Mouse (Mus musculus): ENCODE results near the gene Yipf4. TPM values are rescaled to one million over a fixed set of nuclear protein-coding genes. Genes with fewer than 3 reads are reported as not detected.
A peak's percentile ranks its signal among the peaks of the same experiment; 100 is the strongest.

Gene Yipf4
- polyA plus RNA-seq, 1 experiment from 2014 or later = 46.4 TPM

DNA sequence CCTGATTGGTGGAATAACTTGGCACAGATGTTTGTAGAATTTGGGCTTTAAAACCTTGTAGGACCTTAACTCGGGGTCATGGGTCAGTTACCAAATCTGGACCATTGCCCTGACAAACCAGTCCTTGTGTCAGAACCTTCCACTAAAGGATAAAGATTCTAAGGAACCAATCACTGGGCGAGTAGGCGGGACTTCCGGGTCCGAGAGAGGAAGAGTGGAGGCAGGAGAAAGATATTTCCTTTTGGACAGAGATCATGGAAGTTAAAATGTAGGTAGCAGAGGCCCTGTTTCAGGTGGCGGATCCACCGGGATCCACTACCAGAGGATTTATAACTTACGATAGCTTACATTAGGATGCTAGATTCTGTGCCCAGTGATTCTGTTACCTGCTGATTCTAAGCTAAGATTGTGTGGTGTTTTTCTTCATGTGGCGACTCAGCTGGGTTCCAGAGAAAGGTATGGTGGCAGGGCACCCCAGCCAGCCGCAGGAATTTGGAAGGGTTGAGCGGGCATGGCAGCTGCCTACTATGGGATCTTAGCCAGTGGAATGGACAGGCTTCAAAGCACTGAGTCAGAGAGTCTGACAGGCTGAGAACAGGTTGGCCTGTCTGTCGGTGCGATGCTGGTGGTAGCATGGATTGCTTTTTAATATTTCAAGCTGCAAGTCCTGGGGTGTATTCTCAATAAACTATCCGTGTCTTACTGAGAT, 8.8 kb upstream of the Yipf4 start:
- Histone ChIP-seq H3K36me3 (no peaks in the 10 kb centered on the region), H3K27me3 (no peaks in the 10 kb centered on the region), H3K9me3 (no peaks in the 10 kb centered on the region), H3K27ac (replicated peaks) (no peak overlapping the region), H3K4me2 (no peak overlapping the region), H3K4me3 (no peak overlapping the region), H3K4me1 (replicated peaks) (no peaks in the 10 kb centered on the region), H3K9ac (no peak overlapping the region)
- 88% methylated on average over 14 of the region's 14 CpGs for WGBS
- no peak for ATAC-seq (ENCODE audit: low FRiP score, low read depth)

- Histone ChIP-seq H3K27me3 (no peaks in the 10 kb centered on the region), H3K27ac (replicated peaks) (peak overlapping the region; percentile 84), H3K4me2 (peak overlapping the region; percentile 72), H3K9ac (peak overlapping the region; percentile 90), H3K4me3 (peak overlapping the region; percentile 99), H3K9me3 (no peaks in the 10 kb centered on the region), H3K4me1 (replicated peaks) (peaks cover 16% of the 10 kb centered on the region), H3K36me3 (peaks cover 25% of the 10 kb centered on the region)
- ATAC-seq (ENCODE audit: low FRiP score, low read depth) = no peak
- under 1% methylated on average over 12 of the region's 12 CpGs for WGBS
Observed at GRCm38 (mm10) chr17:74489901-74490220, 568 bp downstream of the Yipf4 start.

DNA sequence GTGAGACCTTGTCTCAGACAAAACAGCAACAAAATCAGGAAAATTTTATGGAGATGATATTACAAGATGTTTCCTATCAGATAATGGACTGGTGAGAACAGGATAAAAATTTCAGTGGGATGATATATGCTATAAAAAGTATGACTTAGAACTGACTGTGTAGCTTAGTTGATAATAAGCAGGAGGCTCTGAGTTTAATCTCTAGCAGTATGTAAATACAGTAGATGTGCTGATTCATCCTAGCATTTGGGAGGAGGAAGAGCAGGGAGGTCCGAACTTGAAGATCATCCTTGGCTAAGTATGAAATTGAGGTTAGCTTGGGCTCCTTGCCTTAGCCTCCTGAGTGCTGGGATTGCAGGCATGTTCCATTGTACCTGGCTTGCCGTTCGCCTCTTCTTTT, 2.3 kb downstream of the Yipf4 start:
- no peak for ATAC-seq (ENCODE audit: low FRiP score, low read depth)
- no peaks in the 10 kb centered on the region for H3K9me3 ChIP-seq
- H3K9ac ChIP-seq = no peak overlapping the region
- WGBS = 95% methylated on average over 3 of the region's 3 CpGs
- H3K27me3 ChIP-seq = no peaks in the 10 kb centered on the region
- peaks cover 36% of the 10 kb centered on the region for H3K36me3 ChIP-seq
- H3K27ac ChIP-seq (replicated peaks) = no peak overlapping the region
- H3K4me2 ChIP-seq = no peak overlapping the region
- peaks cover 16% of the 10 kb centered on the region for H3K4me1 ChIP-seq (replicated peaks)
- H3K4me3 ChIP-seq = no peak overlapping the region

DNA sequence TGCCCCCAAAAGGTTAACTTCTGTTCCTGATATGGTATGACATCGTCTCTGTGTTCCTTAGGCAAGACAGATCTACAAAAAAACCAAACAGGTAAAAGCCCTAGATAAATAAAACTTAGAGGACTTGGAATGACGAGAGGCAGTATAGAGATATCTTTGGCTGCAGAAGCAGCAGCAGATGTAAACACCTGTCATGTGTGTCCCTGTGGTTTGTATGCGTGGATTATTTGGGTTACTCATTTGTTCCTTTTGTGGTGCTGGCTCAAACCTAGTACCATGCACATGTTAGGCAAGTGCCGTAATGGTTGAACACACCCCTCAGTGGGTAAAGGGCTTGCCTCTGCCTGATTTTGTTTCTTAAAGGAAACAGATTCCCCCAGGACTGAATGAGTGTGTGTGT, 10.9 kb downstream of the Yipf4 start:
- 94% methylated on average over 4 of the region's 4 CpGs for WGBS
- Histone ChIP-seq H3K9me3 (no peaks in the 10 kb centered on the region), H3K4me3 (no peak overlapping the region), H3K4me1 (replicated peaks) (no peaks in the 10 kb centered on the region), H3K9ac (no peak overlapping the region), H3K27me3 (no peaks in the 10 kb centered on the region), H3K36me3 (peaks cover 41% of the 10 kb centered on the region), H3K4me2 (no peak overlapping the region), H3K27ac (replicated peaks) (no peak overlapping the region)
- no peak for ATAC-seq (ENCODE audit: low FRiP score, low read depth)

GRCm38 (mm10) chr17:74501085-74501484, 11.8 kb downstream of the Yipf4 start:
- Histone ChIP-seq H3K27me3 (no peaks in the 10 kb centered on the region), H3K4me2 (no peak overlapping the region), H3K27ac (replicated peaks) (no peak overlapping the region), H3K9ac (no peak overlapping the region), H3K9me3 (no peaks in the 10 kb centered on the region), H3K36me3 (peaks cover 34% of the 10 kb centered on the region), H3K4me3 (no peak overlapping the region), H3K4me1 (replicated peaks) (no peaks in the 10 kb centered on the region)
- ATAC-seq (ENCODE audit: low FRiP score, low read depth) = no peak

DNA sequence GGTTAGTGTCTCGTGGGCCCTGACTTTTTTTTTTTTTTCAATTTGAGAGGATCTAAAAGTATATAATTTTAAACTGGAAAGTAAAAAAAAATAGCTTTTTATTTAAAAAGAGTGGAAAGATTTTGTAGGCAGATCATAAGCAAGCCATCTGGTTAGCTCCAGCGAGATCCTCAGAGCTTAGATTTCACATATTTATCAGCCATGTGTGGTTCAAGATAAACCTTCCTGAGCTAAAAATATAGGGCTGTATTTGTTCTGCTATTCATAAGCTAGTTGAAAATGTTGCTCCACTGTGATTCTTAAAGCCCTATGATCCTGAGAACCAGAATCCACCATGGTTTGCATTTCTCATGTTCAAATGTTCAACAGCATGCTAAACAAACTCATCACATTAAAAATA, 18.6 kb downstream of the Yipf4 start:
- Histone ChIP-seq H3K4me1 (replicated peaks) (no peaks in the 10 kb centered on the region), H3K4me2 (no peak overlapping the region), H3K9ac (no peak overlapping the region), H3K36me3 (no peaks in the 10 kb centered on the region), H3K27ac (replicated peaks) (no peak overlapping the region), H3K4me3 (no peak overlapping the region), H3K27me3 (no peaks in the 10 kb centered on the region), H3K9me3 (no peaks in the 10 kb centered on the region)
- no peak for ATAC-seq (ENCODE audit: low FRiP score, low read depth)
- WGBS = 80% methylated on average over 2 of the region's 2 CpGs

DNA sequence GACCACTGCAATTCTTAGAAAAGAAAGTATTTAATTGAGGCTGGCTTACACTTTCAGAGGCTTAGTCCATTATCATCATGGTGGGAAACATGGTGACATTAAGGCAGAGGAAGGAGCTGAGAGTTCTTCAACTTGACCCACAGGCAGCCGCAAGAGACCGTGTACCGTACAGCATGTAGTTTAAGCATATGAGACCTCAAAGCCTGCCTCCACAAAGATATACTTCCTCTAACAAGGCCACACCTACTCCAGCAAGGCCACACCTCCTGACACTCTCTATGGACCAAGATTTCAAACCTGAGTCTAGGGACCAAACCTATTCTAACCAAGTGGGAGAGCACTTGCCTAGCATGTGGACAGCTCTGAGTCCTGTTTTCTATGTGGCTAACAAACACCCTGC, 19.3 kb downstream of the Yipf4 start:
- Histone ChIP-seq H3K27me3 (no peaks in the 10 kb centered on the region), H3K9me3 (no peaks in the 10 kb centered on the region), H3K4me3 (no peak overlapping the region), H3K27ac (replicated peaks) (no peak overlapping the region), H3K36me3 (no peaks in the 10 kb centered on the region), H3K4me1 (replicated peaks) (no peaks in the 10 kb centered on the region), H3K4me2 (no peak overlapping the region), H3K9ac (no peak overlapping the region)
- WGBS = 99% methylated on average over 3 of the region's 3 CpGs
- no peak for ATAC-seq (ENCODE audit: low FRiP score, low read depth)

GRCm38 (mm10) chr17:74512308-74512707, 23.0 kb downstream of the Yipf4 start:
- no peaks in the 10 kb centered on the region for H3K9me3 ChIP-seq
- no peaks in the 10 kb centered on the region for H3K36me3 ChIP-seq
- H3K4me2 ChIP-seq = no peak overlapping the region
- no peak overlapping the region for H3K27ac ChIP-seq (replicated peaks)
- no peak overlapping the region for H3K4me3 ChIP-seq
- no peak for ATAC-seq (ENCODE audit: low FRiP score, low read depth)
- H3K9ac ChIP-seq = no peak overlapping the region
- no peaks in the 10 kb centered on the region for H3K4me1 ChIP-seq (replicated peaks)
- H3K27me3 ChIP-seq = no peaks in the 10 kb centered on the region
- WGBS = 77% methylated on average over 2 of the region's 2 CpGs

DNA sequence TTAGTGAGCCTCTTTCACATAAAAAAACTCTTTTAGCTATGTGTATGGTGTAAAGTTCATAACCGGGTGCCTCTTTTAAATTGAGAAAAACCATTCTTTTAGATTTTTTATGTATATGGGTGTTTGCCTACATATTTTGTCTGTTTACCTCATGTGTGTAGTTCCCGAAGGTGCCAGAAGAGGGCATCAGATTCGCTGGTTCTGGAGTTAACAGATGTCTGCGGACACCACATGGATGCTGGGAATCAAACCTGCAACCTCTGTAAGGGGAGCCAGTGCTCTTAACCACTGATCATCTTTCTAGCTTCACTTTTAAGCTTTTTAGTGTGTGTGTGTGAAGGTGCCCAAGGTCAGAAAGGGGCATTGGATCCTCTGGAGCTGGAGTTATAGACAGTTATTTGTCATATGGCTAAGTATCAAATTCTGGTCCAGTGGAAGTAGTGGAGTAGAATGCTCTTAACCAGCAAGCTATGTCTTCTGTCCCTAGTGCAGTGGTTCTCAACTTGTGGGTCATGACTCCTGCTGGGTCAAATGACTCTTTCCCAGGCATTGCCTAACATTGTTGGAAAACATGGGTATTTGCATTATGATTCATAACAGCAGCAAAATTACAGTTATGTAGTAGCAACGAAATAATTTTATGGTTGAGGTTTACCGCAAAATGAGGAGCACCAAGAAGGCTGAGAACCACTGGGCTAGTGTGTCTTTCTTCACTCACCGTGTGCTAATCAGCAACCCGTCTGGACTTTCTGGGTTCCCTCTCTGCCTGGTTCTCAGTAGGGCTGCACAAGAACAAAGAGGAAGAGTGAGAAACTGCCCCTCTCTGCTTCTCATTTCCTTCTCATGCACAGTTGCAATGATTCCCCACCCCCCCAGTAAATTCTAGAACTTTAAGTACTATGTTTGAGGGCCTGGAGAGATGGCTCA, 33.8 kb downstream of the Yipf4 start:
- Histone ChIP-seq H3K27me3 (no peaks in the 10 kb centered on the region), H3K27ac (replicated peaks) (no peak overlapping the region), H3K36me3 (no peaks in the 10 kb centered on the region), H3K4me1 (replicated peaks) (peaks cover 9% of the 10 kb centered on the region), H3K4me2 (no peak overlapping the region), H3K4me3 (no peak overlapping the region), H3K9ac (no peak overlapping the region), H3K9me3 (no peaks in the 10 kb centered on the region)
- ATAC-seq (ENCODE audit: low FRiP score, low read depth) = no peak
- WGBS = 86% methylated on average over 8 of the region's 8 CpGs

- peaks cover 24% of the 10 kb centered on the region for H3K4me1 ChIP-seq (replicated peaks)
- no peak overlapping the region for H3K4me2 ChIP-seq
- H3K27me3 ChIP-seq = no peaks in the 10 kb centered on the region
- H3K27ac ChIP-seq (replicated peaks) = no peak overlapping the region
- H3K9ac ChIP-seq = no peak overlapping the region
- H3K36me3 ChIP-seq = no peaks in the 10 kb centered on the region
- no peak for ATAC-seq (ENCODE audit: low FRiP score, low read depth)
- 84% methylated on average over 2 of the region's 2 CpGs for WGBS
- H3K4me3 ChIP-seq = no peak overlapping the region
- H3K9me3 ChIP-seq = no peaks in the 10 kb centered on the region
Observed at GRCm38 (mm10) chr17:74526117-74526516, 36.8 kb downstream of the Yipf4 start.

DNA sequence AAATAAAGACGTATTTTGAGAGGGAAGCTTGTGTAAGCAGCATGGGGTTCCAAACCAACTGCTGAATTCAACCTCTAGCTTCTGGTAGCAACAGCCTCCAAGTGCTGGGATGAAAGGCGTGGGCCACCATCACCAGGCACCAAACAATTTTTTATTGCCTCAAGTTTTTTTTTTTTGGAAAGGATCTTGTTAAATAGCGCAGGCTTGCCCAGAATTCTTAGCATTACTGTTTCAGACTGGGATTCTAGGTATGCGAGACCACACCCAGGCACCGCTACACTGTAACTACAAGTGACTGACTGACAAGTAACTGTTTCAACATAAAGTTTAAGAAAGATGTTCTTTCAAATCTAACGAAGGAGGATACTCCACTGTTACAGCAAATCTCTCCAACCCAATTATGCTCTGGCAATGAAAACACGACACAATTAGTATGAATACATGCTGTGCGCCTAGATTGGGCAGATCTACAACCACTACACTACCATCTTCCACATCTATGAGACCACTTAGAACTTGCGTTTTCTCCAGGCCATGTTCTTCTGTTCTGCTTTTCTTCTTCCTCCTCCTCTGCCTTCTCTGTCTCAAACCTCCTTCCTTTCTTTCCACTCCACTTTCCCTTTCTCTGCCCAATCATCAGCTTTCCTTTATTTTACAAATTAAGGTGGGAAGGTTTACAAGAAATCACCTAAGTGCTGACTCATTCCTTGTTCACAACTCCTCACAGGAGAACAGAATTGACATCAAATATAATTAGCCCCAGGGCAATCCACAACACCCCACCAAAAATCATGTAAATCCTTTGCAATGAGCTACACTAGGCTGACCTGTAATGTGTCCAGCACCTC, 37.7 kb downstream of the Yipf4 start:
- ATAC-seq (ENCODE audit: low FRiP score, low read depth) = no peak
- Histone ChIP-seq H3K9ac (peak overlapping the region; percentile 57), H3K27ac (replicated peaks) (peak overlapping the region; percentile 98), H3K4me1 (replicated peaks) (peaks cover 24% of the 10 kb centered on the region), H3K4me3 (peak overlapping the region; percentile 99), H3K36me3 (no peaks in the 10 kb centered on the region), H3K9me3 (no peaks in the 10 kb centered on the region), H3K4me2 (peak overlapping the region; percentile 59), H3K27me3 (no peaks in the 10 kb centered on the region)
- WGBS = 90% methylated on average over 9 of the region's 9 CpGs

All from hindbrain, embryonic 15.5 days (tissue).